Mouse (Mus musculus): Measurements from ENCODE around the gene Gar1.

GRCm38 (mm10) chr3:129820847-129821246 lies 10.3 kb downstream of the Gar1 start:
- TF ChIP-seq EP300 (IDR thresholded peaks at IDR 0.05; ENCODE audit: insufficient read depth, low read depth, low read length) (no peak), CTCF (IDR thresholded peaks at IDR 0.05) (no peak)

Data from heart, adult 2 months (tissue).